Mouse (Mus musculus) heart, postnatal 0 days (tissue): Measurements from ENCODE around the gene Hspb7.

Source experiments
- CTCF ChIP-seq: IDR thresholded peaks from 2 replicates; pipeline ENCODE4 v1.5.1; 2016; ENCODE audit warnings: antibody characterized with exemption, control low read depth, low read depth
- EP300 ChIP-seq: IDR thresholded peaks from 2 replicates; pipeline ENCODE4 v1.6.1; 2016; ENCODE audit warnings: antibody characterized with exemption, low read depth

- peak; percentile 18; the same call in 1 of the 2 replicates for TF ChIP-seq CTCF
- no peak for TF ChIP-seq EP300
Observed at GRCm38 (mm10) chr4:141466844-141467580, 46.4 kb downstream of the Hspb7 start.
